Mouse (Mus musculus) layer of hippocampus, postnatal 36 days (tissue): ENCODE data around the gene Gpx1. TPM values are rescaled to one million over a fixed set of nuclear protein-coding genes. Genes with fewer than 3 reads are reported as not detected.

Source experiments
- total RNA-seq, 2 experiments: library from RNA; stranded (reverse); gene quantifications; 2 replicates each; pipeline ENCODE4 v1.2.3; 2021

Gpx1 gene
- total RNA-seq, 2 experiments from 2014 or later = 61.2 to 62.8 TPM

Other genes starting within 250 kb of the Gpx1 start
- 10 to 100 TPM; 31.1 to 37.6 TPM for gene Apeh, start 244.3 kb upstream of the Gpx1 start, total RNA-seq
- 100 to 1,000 TPM; 216 to 234 TPM for gene Bsn, start 148.5 kb upstream of the Gpx1 start, total RNA-seq
- gene Dag1, start 74.9 kb upstream of the Gpx1 start, total RNA-seq = 10 to 100 TPM; 77.8 to 82.4 TPM
- 100 to 1,000 TPM in 1 of 2 experiments, 10 to 100 TPM in 1; 96.7 to 118 TPM for gene Nicn1, start 48.5 kb upstream of the Gpx1 start, total RNA-seq
- 10 to 100 TPM; 34.9 to 36.2 TPM for gene Amt, start 42.0 kb upstream of the Gpx1 start, total RNA-seq
- gene Rhoa, start 32.8 kb upstream of the Gpx1 start, total RNA-seq = 100 to 1,000 TPM; 169 to 173 TPM
- gene Tcta, start 32.7 kb upstream of the Gpx1 start, total RNA-seq = 10 to 100 TPM; 29.1 to 30.0 TPM
- 100 to 1,000 TPM; 107 to 110 TPM for gene Usp4, start 8.9 kb downstream of the Gpx1 start, total RNA-seq
- 1 to 10 TPM; 2.6 to 2.9 TPM for gene 1700102P08Rik, start 53.9 kb downstream of the Gpx1 start, total RNA-seq
- gene Ccdc36, start 89.6 kb downstream of the Gpx1 start, total RNA-seq = under 1 TPM in 1 of 2 experiments, not detected in 1; 0.18 TPM
- not detected for gene BC048562, start 97.6 kb downstream of the Gpx1 start, total RNA-seq
- gene Ccdc71, start 121.6 kb downstream of the Gpx1 start, total RNA-seq = 10 to 100 TPM; 32.0 to 37.2 TPM
- gene Klhdc8b, start 122.7 kb downstream of the Gpx1 start, total RNA-seq = 10 to 100 TPM; 16.6 to 18.1 TPM
- 10 to 100 TPM; 25.1 to 34.4 TPM for gene Lamb2, start 140.8 kb downstream of the Gpx1 start, total RNA-seq
- 100 to 1,000 TPM; 140 to 165 TPM for gene Usp19, start 151.7 kb downstream of the Gpx1 start, total RNA-seq
- gene Qars, start 168.8 kb downstream of the Gpx1 start, total RNA-seq = 10 to 100 TPM; 72.1 to 88.7 TPM
- 100 to 1,000 TPM; 139 to 141 TPM for gene Qrich1, start 177.9 kb downstream of the Gpx1 start, total RNA-seq
- gene Impdh2, start 221.4 kb downstream of the Gpx1 start, total RNA-seq = 10 to 100 TPM; 63.4 to 68.4 TPM
- 10 to 100 TPM; 52.6 to 66.3 TPM for gene Ndufaf3, start 228.5 kb downstream of the Gpx1 start, total RNA-seq
- 100 to 1,000 TPM in 1 of 2 experiments, 10 to 100 TPM in 1; 98.7 to 109 TPM for gene Dalrd3, start 231.0 kb downstream of the Gpx1 start, total RNA-seq
- 100 to 1,000 TPM; 106 to 107 TPM for gene Wdr6, start 239.8 kb downstream of the Gpx1 start, total RNA-seq